Mouse (Mus musculus) heart, postnatal 0 days (tissue): ENCODE results near the gene Fiz1.

Source experiments
- CTCF ChIP-seq: IDR thresholded peaks from 2 replicates; pipeline ENCODE4 v1.5.1; 2016; ENCODE audit warnings: antibody characterized with exemption, control low read depth, low read depth
- EP300 ChIP-seq: IDR thresholded peaks from 2 replicates; pipeline ENCODE4 v1.6.1; 2016; ENCODE audit warnings: antibody characterized with exemption, low read depth

DNA sequence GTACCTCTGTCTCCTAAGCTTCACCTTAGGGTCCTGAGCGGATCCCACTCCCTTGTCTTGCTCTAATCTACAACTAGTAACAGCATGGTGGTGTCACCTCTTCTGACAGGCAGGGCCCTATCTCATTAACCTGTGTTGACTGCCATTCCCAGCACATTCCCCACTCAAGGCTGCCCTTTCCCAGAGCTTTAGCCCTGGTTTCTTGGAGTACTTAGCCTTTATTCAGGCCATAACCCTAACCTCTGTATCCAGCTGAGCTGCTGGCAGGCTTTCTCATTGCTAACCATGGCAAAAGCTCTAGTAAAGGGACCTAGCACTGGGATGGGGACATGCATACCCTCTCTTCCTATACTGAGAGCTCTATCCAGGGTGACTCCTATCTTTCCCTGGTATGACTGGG lies 44.1 kb upstream of the Fiz1 start:
- TF ChIP-seq CTCF (no peak), EP300 (no peak)
